Comparison of ENCODE assay signal across 10 mouse cellular contexts in the genomic region with DNA sequence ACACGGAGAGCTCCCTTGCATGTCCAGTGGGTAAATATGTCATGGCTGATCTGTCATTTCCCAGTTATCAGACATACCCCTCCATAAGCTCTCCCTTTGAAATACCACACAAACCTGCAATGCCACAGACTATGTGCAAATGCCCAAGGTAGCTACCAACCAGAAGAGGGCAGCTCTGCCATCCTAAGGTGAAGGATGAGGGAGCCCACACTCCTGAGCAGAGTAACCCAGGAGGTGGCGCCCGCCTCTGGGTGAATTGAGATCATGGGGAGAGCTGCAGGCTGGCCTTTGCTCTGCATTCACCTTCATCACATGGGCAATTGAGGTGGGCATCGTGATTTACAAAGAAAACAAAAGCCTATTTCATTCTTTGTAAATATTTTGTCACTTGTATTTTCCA. TPM values are rescaled to one million over a fixed set of nuclear protein-coding genes. Genes with fewer than 3 reads are reported as not detected.
DNase-seq lines count a peak whose midpoint lies in the region; ATAC-seq and TF ChIP-seq lines count a peak whose summit lies in the region.
"Had no signal": no experiment of that assay in that cellular context is flagged by ENCODE, and none has a peak within 500 bp of the region (broad histone marks: within the 10 kb centered on the region; RNA-seq: fewer than 3 reads in every experiment).

No protein-coding gene starts in this region.

- peak; percentile 79 for DNase-seq in urinary bladder, postnatal 14 days (ENCODE audit: low spot score)
- DNase-seq in urinary bladder, adult 2 months (ENCODE audit: low spot score): no peak
- peak; percentile 70 for DNase-seq in adrenal gland, postnatal 25 days
- DNase-seq in gastrocnemius, adult 2 months: peak; percentile 83
- peak; percentile 36 to 60 for DNase-seq in layer of hippocampus, postnatal 14 days (ENCODE audit: low spot score in 2 of 2)
- DNase-seq in thymus, adult 18-20 months: peak; percentile 65 to 77

- WGBS in forebrain, embryonic 15.5 days: 33% methylated on average over 4 of the region's 4 CpGs

- intact Hi-C loops in gastrocnemius, adult 2 months (cut with DNase I): loop anchor here (1.0 to 5.0 kb wide), 4 partner anchors 40 to 151 kb away; a partner anchor contains a TSS

- H3K27me3 ChIP-seq in forebrain, embryonic 15.5 days: no peaks in the 10 kb centered on the region
- H3K27me3 ChIP-seq: embryonic facial prominence, embryonic 15.5 days; limb, embryonic 12.5 days had no signal

- H3K27ac ChIP-seq in gastrocnemius, adult 2 months: no peak overlapping the region
- H3K27ac ChIP-seq in forebrain, embryonic 15.5 days (replicated peaks): no peak overlapping the region
- H3K27ac ChIP-seq: embryonic facial prominence, embryonic 15.5 days; limb, embryonic 12.5 days had no signal

- peaks cover 6% of the 10 kb centered on the region for H3K4me1 ChIP-seq in forebrain, embryonic 15.5 days

- no peak overlapping the region for H3K9ac ChIP-seq in forebrain, embryonic 15.5 days (replicated peaks)
- H3K9ac ChIP-seq: embryonic facial prominence, embryonic 15.5 days; limb, embryonic 12.5 days had no signal

- ATAC-seq in neutrophil, adult 5-6 weeks (ENCODE audit: extremely low read depth, insufficient number of reproducible peaks, low FRiP score, poor library complexity, severe bottlenecking): peak; percentile 51
- ATAC-seq in forebrain, embryonic 15.5 days (replicated peaks): no peak

- no peak overlapping the region for H3K4me2 ChIP-seq in forebrain, embryonic 15.5 days (replicated peaks)
- H3K4me2 ChIP-seq: embryonic facial prominence, embryonic 15.5 days; limb, embryonic 12.5 days had no signal

- H3K9me3 ChIP-seq in forebrain, embryonic 15.5 days: no peaks in the 10 kb centered on the region
- H3K9me3 ChIP-seq: embryonic facial prominence, embryonic 15.5 days; limb, embryonic 12.5 days had no signal

- H3K4me3 ChIP-seq in gastrocnemius, adult 2 months: no peak overlapping the region
- H3K4me3 ChIP-seq in forebrain, embryonic 15.5 days: no peak overlapping the region
- H3K4me3 ChIP-seq: embryonic facial prominence, embryonic 15.5 days; limb, embryonic 12.5 days had no signal

- peak; percentile 92; the same call in 1 of the 2 replicates for TF ChIP-seq CTCF in gastrocnemius, adult 2 months (IDR thresholded peaks at IDR 0.05)

- no peaks in the 10 kb centered on the region for H3K36me3 ChIP-seq in forebrain, embryonic 15.5 days
- H3K36me3 ChIP-seq: embryonic facial prominence, embryonic 15.5 days; limb, embryonic 12.5 days had no signal

RNA-seq across cellular contexts. Expression of a gene that starts 4.5 kb away (rescaled TPM):
- polyA plus RNA-seq in urinary bladder, adult 2 months (2012; rRNA removed): 69.1 and 82.7 TPM in 2 replicates
- total RNA-seq in adrenal gland, postnatal 25 days (2021): 65.9 and 68.8 TPM in 2 replicates
- total RNA-seq in gastrocnemius, adult 2 months (2021): 10 to 100 TPM; 20.8 to 21.5 TPM
- total RNA-seq in layer of hippocampus, postnatal 14 days (2021): 10 to 100 TPM; 51.2 to 58.9 TPM
- 104 and 124 TPM in 2 replicates for total RNA-seq in neutrophil, adult 5-6 weeks (2017)
- 67.3 and 67.7 TPM in 2 replicates for polyA plus RNA-seq in forebrain, embryonic 15.5 days (2015; fragmentation: Nextera tagmentation; extraction: Ambion mirVana)

RNA-seq across cellular contexts. Expression of a gene that starts 9.3 kb away (rescaled TPM):
- 38.9 and 40.9 TPM in 2 replicates for polyA plus RNA-seq in urinary bladder, adult 2 months (2012; rRNA removed)
- total RNA-seq in adrenal gland, postnatal 25 days (2021): 45.6 and 55.5 TPM in 2 replicates
- 10 to 100 TPM; 35.9 to 41.0 TPM for total RNA-seq in gastrocnemius, adult 2 months (2021)
- total RNA-seq in layer of hippocampus, postnatal 14 days (2021): 100 to 1,000 TPM; 121 TPM
- 17.2 and 23.0 TPM in 2 replicates for total RNA-seq in neutrophil, adult 5-6 weeks (2017)
- 22.6 and 24.4 TPM in 2 replicates for polyA plus RNA-seq in forebrain, embryonic 15.5 days (2015; fragmentation: Nextera tagmentation; extraction: Ambion mirVana)

RNA-seq across cellular contexts. Expression of a gene that starts 28.7 kb away (rescaled TPM):
- 23.9 and 26.8 TPM in 2 replicates for polyA plus RNA-seq in urinary bladder, adult 2 months (2012; rRNA removed)
- 21.7 and 26.8 TPM in 2 replicates for total RNA-seq in adrenal gland, postnatal 25 days (2021)
- total RNA-seq in gastrocnemius, adult 2 months (2021): 10 to 100 TPM; 13.3 to 20.6 TPM
- total RNA-seq in layer of hippocampus, postnatal 14 days (2021): 10 to 100 TPM; 47.1 to 47.2 TPM
- 6.1 and 7.2 TPM in 2 replicates for total RNA-seq in neutrophil, adult 5-6 weeks (2017)
- polyA plus RNA-seq in forebrain, embryonic 15.5 days (2015; fragmentation: Nextera tagmentation; extraction: Ambion mirVana): 46.1 and 48.1 TPM in 2 replicates
